Mouse (Mus musculus): Measurements from ENCODE around the gene Calcr. TPM values are rescaled to one million over a fixed set of nuclear protein-coding genes. Genes with fewer than 3 reads are reported as not detected.

The Calcr gene
- polyA plus RNA-seq (2012; rRNA removed): 0.86 and 0.93 TPM in 2 replicates

DNA sequence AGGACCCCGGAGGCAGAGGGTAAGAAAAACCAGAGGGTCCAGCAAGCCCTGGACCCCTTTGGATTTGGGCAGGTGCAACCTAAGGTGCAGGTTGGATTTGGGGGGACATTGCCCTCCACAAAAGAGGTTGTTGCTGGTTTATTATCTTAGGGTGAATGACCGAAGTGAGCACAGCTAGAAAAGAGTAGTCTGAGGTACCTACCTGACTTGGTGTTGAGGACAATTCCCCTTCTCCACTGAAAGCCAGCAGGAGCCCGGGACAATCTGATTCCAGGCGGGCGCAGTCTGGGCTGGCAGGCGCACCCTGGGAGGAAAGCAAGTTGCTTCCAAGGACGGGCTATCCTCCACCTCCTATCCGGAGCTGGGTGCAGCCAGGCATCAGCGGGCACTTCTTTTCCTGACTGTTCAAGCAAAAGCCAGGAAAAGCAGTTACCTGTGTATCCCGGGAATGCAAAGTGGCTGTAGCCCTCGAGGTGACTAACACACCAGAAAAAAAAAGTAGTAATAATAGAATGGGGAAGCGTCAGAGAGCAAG, at the start of gene Calcr:
Gene Calcr (minus strand): TSS at position 485 of the 535 bp plus-strand sequence.
- 3% methylated on average over 12 of the region's 12 CpGs for WGBS
- TF ChIP-seq CTCF (IDR thresholded peaks at IDR 0.05; ENCODE audit: borderline replicate concordance, insufficient read depth, low read depth, low read length) (no peak), POLR2A (IDR thresholded peaks at IDR 0.05; ENCODE audit: borderline replicate concordance, insufficient read depth, low read length) (no peak)
- Histone ChIP-seq H3K4me3 (replicated peaks; ENCODE audit: insufficient read depth, low read depth, low read length) (no peak within 1 kb of the TSS), H3K4me1 (ENCODE audit: control insufficient read depth, insufficient read depth, low read length) (no peaks in the 10 kb centered on the region), H3K27me3 (ENCODE audit: control insufficient read depth, insufficient read depth, low read length) (no peaks in the 10 kb centered on the region), H3K27ac (ENCODE audit: insufficient read depth, low read length) (no peak within 1 kb of the TSS)
- DNase-seq: no peak

DNA sequence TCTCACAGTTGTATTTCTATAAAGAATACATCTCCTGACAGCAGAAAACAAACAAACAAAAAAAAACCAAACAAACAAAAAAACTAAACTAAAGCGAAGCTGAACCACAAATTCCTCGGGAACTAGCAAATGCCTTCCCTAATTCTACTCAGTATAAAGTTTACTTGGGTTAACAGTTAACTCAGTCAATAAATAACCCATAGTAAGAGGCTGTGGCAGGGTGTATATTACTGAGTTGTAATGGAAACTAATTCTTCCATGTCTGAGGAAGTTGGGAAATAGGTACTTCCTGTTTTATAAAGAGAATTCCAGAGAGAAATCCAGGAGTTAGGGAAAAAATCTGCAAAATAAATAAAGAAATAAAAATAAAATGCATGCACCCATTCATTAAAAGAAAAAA, 3.0 kb upstream of the Calcr start:
- TF ChIP-seq CTCF (IDR thresholded peaks at IDR 0.05; ENCODE audit: borderline replicate concordance, insufficient read depth, low read depth, low read length): no peak
- no peak for TF ChIP-seq POLR2A (IDR thresholded peaks at IDR 0.05; ENCODE audit: borderline replicate concordance, insufficient read depth, low read length)
- Histone ChIP-seq H3K27ac (ENCODE audit: insufficient read depth, low read length) (no peak overlapping the region), H3K4me3 (replicated peaks; ENCODE audit: insufficient read depth, low read depth, low read length) (no peak overlapping the region), H3K27me3 (ENCODE audit: control insufficient read depth, insufficient read depth, low read length) (no peaks in the 10 kb centered on the region), H3K4me1 (ENCODE audit: control insufficient read depth, insufficient read depth, low read length) (no peaks in the 10 kb centered on the region)
- DNase-seq: no peak
- 83% methylated on average over 2 of the region's 2 CpGs for WGBS

DNA sequence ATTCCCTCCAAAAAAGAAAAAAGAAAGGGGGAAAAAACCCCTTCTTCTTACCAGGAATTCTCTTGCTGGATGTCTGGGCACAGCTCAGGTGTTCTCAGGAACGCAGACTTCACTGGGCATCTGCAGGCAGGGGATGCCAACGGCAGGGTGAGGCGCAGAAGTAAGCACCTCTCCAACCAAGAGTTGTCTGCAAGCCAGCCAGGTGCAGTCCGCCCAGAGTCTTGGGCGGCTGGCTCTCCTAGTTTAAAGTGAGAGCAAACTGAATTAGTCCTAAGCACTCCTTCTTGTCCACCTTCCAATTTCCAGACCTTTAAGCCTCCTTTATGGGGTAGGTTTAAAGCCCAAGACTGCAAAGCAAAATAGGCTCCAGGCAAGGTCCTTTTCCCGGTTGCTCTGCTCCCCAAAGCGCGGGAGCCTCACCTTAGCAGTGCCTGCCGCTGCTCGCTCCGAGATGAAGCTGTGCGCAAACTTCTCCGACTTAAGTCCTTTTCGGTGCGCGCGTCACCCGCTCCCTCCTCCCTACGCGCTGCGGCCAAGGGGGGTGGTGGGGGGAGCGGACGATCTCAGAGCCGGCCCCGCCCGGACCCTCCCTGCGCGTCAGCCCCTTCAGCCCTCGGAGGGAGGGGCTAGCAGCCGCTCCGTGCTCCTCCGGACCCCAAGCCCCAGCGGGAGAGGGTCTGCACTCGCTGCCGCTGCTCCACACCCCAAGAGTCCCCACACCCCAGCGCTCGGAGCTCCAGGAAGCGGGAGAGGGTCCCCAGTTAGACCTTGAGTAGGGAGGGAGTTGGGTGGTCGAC, 1.1 kb downstream of the Calcr start:
- no peaks in the 10 kb centered on the region for H3K4me1 ChIP-seq (ENCODE audit: control insufficient read depth, insufficient read depth, low read length)
- TF ChIP-seq POLR2A (IDR thresholded peaks at IDR 0.05; ENCODE audit: borderline replicate concordance, insufficient read depth, low read length): no peak
- TF ChIP-seq CTCF (IDR thresholded peaks at IDR 0.05; ENCODE audit: borderline replicate concordance, insufficient read depth, low read depth, low read length): no peak
- no peaks in the 10 kb centered on the region for H3K27me3 ChIP-seq (ENCODE audit: control insufficient read depth, insufficient read depth, low read length)
- no peak for DNase-seq
- WGBS: 2% methylated on average over 39 of the region's 39 CpGs
- H3K4me3 ChIP-seq (replicated peaks; ENCODE audit: insufficient read depth, low read depth, low read length): no peak overlapping the region
- H3K27ac ChIP-seq (ENCODE audit: insufficient read depth, low read length): no peak overlapping the region

- H3K27ac ChIP-seq (ENCODE audit: insufficient read depth, low read length): no peak overlapping the region
- no peak overlapping the region for H3K4me3 ChIP-seq (replicated peaks; ENCODE audit: insufficient read depth, low read depth, low read length)
- TF ChIP-seq CTCF (IDR thresholded peaks at IDR 0.05; ENCODE audit: borderline replicate concordance, insufficient read depth, low read depth, low read length) (no peak), POLR2A (IDR thresholded peaks at IDR 0.05; ENCODE audit: borderline replicate concordance, insufficient read depth, low read length) (no peak)
- no peaks in the 10 kb centered on the region for H3K4me1 ChIP-seq (ENCODE audit: control insufficient read depth, insufficient read depth, low read length)
- DNase-seq: no peak
- WGBS: 71% methylated on average over 3 of the region's 3 CpGs
- H3K27me3 ChIP-seq (ENCODE audit: control insufficient read depth, insufficient read depth, low read length): no peaks in the 10 kb centered on the region
Measured at GRCm38 (mm10) chr6:3751576-3751975, 12.9 kb downstream of the Calcr start.

GRCm38 (mm10) chr6:3749624-3750023, 14.9 kb downstream of the Calcr start:
- WGBS: 90% methylated on average over 5 of the region's 5 CpGs
- DNase-seq: no peak
- Histone ChIP-seq H3K27ac (ENCODE audit: insufficient read depth, low read length) (no peak overlapping the region), H3K27me3 (ENCODE audit: control insufficient read depth, insufficient read depth, low read length) (no peaks in the 10 kb centered on the region), H3K4me3 (replicated peaks; ENCODE audit: insufficient read depth, low read depth, low read length) (no peak overlapping the region), H3K4me1 (ENCODE audit: control insufficient read depth, insufficient read depth, low read length) (no peaks in the 10 kb centered on the region)
- TF ChIP-seq POLR2A (IDR thresholded peaks at IDR 0.05; ENCODE audit: borderline replicate concordance, insufficient read depth, low read length) (no peak), CTCF (IDR thresholded peaks at IDR 0.05; ENCODE audit: borderline replicate concordance, insufficient read depth, low read depth, low read length) (no peak)

DNA sequence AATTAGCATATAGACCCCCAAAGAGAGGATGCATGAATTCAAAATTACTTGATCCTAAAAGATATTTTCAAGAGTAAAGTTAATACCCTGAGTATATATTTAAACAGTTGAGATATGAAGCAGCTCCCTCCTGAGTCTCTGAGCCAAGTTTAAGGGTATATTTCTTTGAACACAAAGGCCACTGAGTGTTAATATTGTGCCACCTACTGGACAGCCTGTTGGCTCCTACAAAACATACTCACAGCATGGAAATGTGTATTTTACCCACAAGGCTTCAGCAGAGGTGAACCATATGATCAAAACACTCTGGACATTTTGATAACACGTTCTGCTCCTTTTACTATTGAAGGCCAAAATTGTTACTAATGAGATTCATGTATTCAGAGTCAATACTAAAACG, 19.0 kb downstream of the Calcr start:
- no peaks in the 10 kb centered on the region for H3K4me1 ChIP-seq (ENCODE audit: control insufficient read depth, insufficient read depth, low read length)
- DNase-seq: no peak
- no peaks in the 10 kb centered on the region for H3K27me3 ChIP-seq (ENCODE audit: control insufficient read depth, insufficient read depth, low read length)
- no peak overlapping the region for H3K27ac ChIP-seq (ENCODE audit: insufficient read depth, low read length)
- TF ChIP-seq POLR2A (IDR thresholded peaks at IDR 0.05; ENCODE audit: borderline replicate concordance, insufficient read depth, low read length) (no peak), CTCF (IDR thresholded peaks at IDR 0.05; ENCODE audit: borderline replicate concordance, insufficient read depth, low read depth, low read length) (no peak)
- 38% methylated on average over 2 of the region's 2 CpGs for WGBS
- H3K4me3 ChIP-seq (replicated peaks; ENCODE audit: insufficient read depth, low read depth, low read length): no peak overlapping the region

- no peak for DNase-seq
- WGBS: 43% methylated on average over 7 of the region's 7 CpGs
- Histone ChIP-seq H3K4me1 (ENCODE audit: control insufficient read depth, insufficient read depth, low read length) (no peaks in the 10 kb centered on the region), H3K4me3 (replicated peaks; ENCODE audit: insufficient read depth, low read depth, low read length) (no peak overlapping the region), H3K27ac (ENCODE audit: insufficient read depth, low read length) (no peak overlapping the region), H3K27me3 (ENCODE audit: control insufficient read depth, insufficient read depth, low read length) (no peaks in the 10 kb centered on the region)
- TF ChIP-seq CTCF (IDR thresholded peaks at IDR 0.05; ENCODE audit: borderline replicate concordance, insufficient read depth, low read depth, low read length) (no peak), POLR2A (IDR thresholded peaks at IDR 0.05; ENCODE audit: borderline replicate concordance, insufficient read depth, low read length) (no peak)
Measured at GRCm38 (mm10) chr6:3741996-3742713, 22.4 kb downstream of the Calcr start.

Data from cerebellum, adult 2 months (tissue).